Mouse (Mus musculus) liver, embryonic 14.5 days (tissue): ENCODE results near the gene Sun1.

Experiments
- CTCF ChIP-seq: IDR thresholded peaks from 2 replicates; pipeline ENCODE4 v1.5.1; 2016; ENCODE audit warnings: antibody characterized with exemption, low read depth, control low read depth
- EP300 ChIP-seq: IDR thresholded peaks from 2 replicates; pipeline ENCODE4 v1.6.1; 2016; ENCODE audit warnings: antibody characterized with exemption, low read depth

DNA sequence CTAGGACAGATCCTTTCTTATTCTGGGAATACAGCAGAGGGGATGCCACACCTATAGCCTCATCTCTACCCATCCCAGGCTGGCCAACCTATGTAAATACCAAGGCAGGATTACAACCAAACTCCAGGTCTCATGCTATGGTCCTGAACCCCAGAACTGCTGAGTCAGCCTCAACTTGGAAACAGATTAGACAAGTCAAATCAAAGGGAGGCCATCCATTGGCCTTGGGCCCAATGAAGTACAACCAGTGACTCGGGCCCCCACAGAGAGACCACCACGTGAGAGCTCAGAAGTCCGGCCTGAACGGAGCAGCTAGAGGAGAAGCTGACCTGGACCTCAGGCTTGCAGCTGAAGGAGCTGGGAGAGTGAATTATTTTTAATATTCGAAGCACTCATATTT is 97.3 kb downstream of the Sun1 start:
- TF ChIP-seq CTCF (no peak), EP300 (no peak)
